9 mouse cellular contexts compared by ENCODE assay signal in genomic region chr2:84475601-84476000, GRCm38 (mm10). TPM values are rescaled to one million over a fixed set of nuclear protein-coding genes. Genes with fewer than 3 reads are reported as not detected.
DNase-seq lines count a peak whose midpoint lies in the region; ATAC-seq and TF ChIP-seq lines count a peak whose summit lies in the region.
"Had no signal": no experiment of that assay in that cellular context is flagged by ENCODE, and none has a peak within 500 bp of the region (broad histone marks: within the 10 kb centered on the region; RNA-seq: fewer than 3 reads in every experiment).

No protein-coding gene starts in this region.

- peak overlapping the region; percentile 72 for H3K27ac ChIP-seq in heart, adult 2 months
- no peak overlapping the region for H3K27ac ChIP-seq in neural tube, embryonic 11.5 days (ENCODE audit: low read depth, low read length)
- no peak overlapping the region for H3K27ac ChIP-seq in limb, embryonic 12.5 days

- peak overlapping the region; percentile 25 for H3K4me2 ChIP-seq in neural tube, embryonic 11.5 days (ENCODE audit: low read depth)
- peak overlapping the region; percentile 33 for H3K4me2 ChIP-seq in limb, embryonic 12.5 days

- H3K4me1 ChIP-seq in heart, adult 2 months (ENCODE audit: control insufficient read depth, insufficient read depth, low read length), result peaks cover 12% of the 10 kb centered on the region
- no peaks in the 10 kb centered on the region for H3K4me1 ChIP-seq in neural tube, embryonic 11.5 days (ENCODE audit: control insufficient read depth, insufficient read depth, low read length)
- H3K4me1 ChIP-seq in limb, embryonic 12.5 days (replicated peaks), result peaks cover 16% of the 10 kb centered on the region

- H3K4me3 ChIP-seq in heart, adult 2 months, result peak overlapping the region; percentile 34
- no peak overlapping the region for H3K4me3 ChIP-seq in neural tube, embryonic 11.5 days (ENCODE audit: low read depth, low read length)
- peak overlapping the region; percentile 17; the same call in 1 of the 2 replicates for H3K4me3 ChIP-seq in limb, embryonic 12.5 days (replicated peaks)

- no peak for TF ChIP-seq POLR2A in heart, adult 2 months (IDR thresholded peaks at IDR 0.05; ENCODE audit: insufficient read depth, low read depth, low read length)

- no peak for DNase-seq in heart, adult 2 months
- DNase-seq in heart, adult 8-10 months (ENCODE audit: low spot score), result no peak
- no peak for DNase-seq in neural tube, embryonic 11.5 days (ENCODE audit: low spot score)
- no peak for DNase-seq in neural tube, embryonic 10.5 days (ENCODE audit: extremely low spot score, low spot score)
- peak; percentile 61 for DNase-seq in yolk sac, embryonic 10.5 days (ENCODE audit: low spot score)
- DNase-seq in thymus, postnatal 36 days, result no peak
- no peak for DNase-seq in adrenal gland, adult 2 months
- DNase-seq: lung, adult 2 months had no signal

- ATAC-seq in neural tube, embryonic 11.5 days (ENCODE audit: insufficient read depth, low FRiP score, low TSS enrichment), result no peak
- no peak for ATAC-seq in limb, embryonic 12.5 days (ENCODE audit: insufficient number of reproducible peaks, insufficient read depth, low FRiP score, low TSS enrichment, low read depth)

- no peak overlapping the region for H3K9ac ChIP-seq in heart, adult 2 months (ENCODE audit: low read depth, low read length)
- no peak overlapping the region for H3K9ac ChIP-seq in neural tube, embryonic 11.5 days (ENCODE audit: low read length)
- no peak overlapping the region; the same call in 1 of the 2 replicates for H3K9ac ChIP-seq in limb, embryonic 12.5 days (replicated peaks)

- no peaks in the 10 kb centered on the region for H3K9me3 ChIP-seq in neural tube, embryonic 11.5 days (ENCODE audit: control insufficient read depth, low read length)
- H3K9me3 ChIP-seq in limb, embryonic 12.5 days, result no peaks in the 10 kb centered on the region

- intact Hi-C loops in heart, adult 2 months (cut with DNase I), result no loop called here

- H3K36me3 ChIP-seq in heart, adult 2 months (ENCODE audit: control insufficient read depth, insufficient read depth, low read length), result peaks cover 13% of the 10 kb centered on the region
- H3K36me3 ChIP-seq in neural tube, embryonic 11.5 days (ENCODE audit: control insufficient read depth, insufficient read depth, low read length), result no peaks in the 10 kb centered on the region
- no peaks in the 10 kb centered on the region for H3K36me3 ChIP-seq in limb, embryonic 12.5 days

- TF ChIP-seq EP300 in heart, adult 2 months (IDR thresholded peaks at IDR 0.05; ENCODE audit: insufficient read depth, low read depth, low read length), result no peak

- no peaks in the 10 kb centered on the region for H3K27me3 ChIP-seq in heart, adult 2 months (ENCODE audit: control insufficient read depth, insufficient read depth, low read length)
- no peaks in the 10 kb centered on the region for H3K27me3 ChIP-seq in neural tube, embryonic 11.5 days (ENCODE audit: control insufficient read depth, insufficient read depth, low read length)
- no peaks in the 10 kb centered on the region for H3K27me3 ChIP-seq in limb, embryonic 12.5 days

- 0 out of 2 replicates have a peak, but pooled peaks cover 1% of the 10 kb centered on the region for H3K79me2 ChIP-seq in heart, adult 2 months (replicated peaks; ENCODE audit: control insufficient read depth, insufficient read depth, low read length)

- WGBS in heart, adult 2 months, result 0% methylated on average over 1 of the region's 1 CpGs
- 41% methylated on average over 1 of the region's 1 CpGs for WGBS in neural tube, embryonic 11.5 days
- WGBS in limb, embryonic 12.5 days, result 26% methylated on average over 1 of the region's 1 CpGs

- no peak for TF ChIP-seq CTCF in heart, adult 2 months (IDR thresholded peaks at IDR 0.05)

RNA-seq across cellular contexts. Expression of gene Tfpi, which starts 1.0 kb away (rescaled TPM):
- total RNA-seq in heart, adult 2 months (2021), result 10 to 100 TPM; 54.1 to 56.9 TPM
- 19.9 and 56.8 TPM in 2 replicates for polyA plus RNA-seq in heart, adult 2 months (2012; rRNA removed)
- total RNA-seq in heart, adult 8-10 months (2022), result 10 to 100 TPM; 39.5 to 67.3 (median 48.9) TPM
- polyA plus RNA-seq in neural tube, embryonic 11.5 days (2014; fragmentation: Nextera tagmentation; extraction: Ambion mirVana), result 24.5 and 27.0 TPM in 2 replicates
- polyA plus RNA-seq in limb, embryonic 12.5 days (2016; fragmentation: Nextera tagmentation; extraction: Ambion mirVana), result 15.1 and 16.2 TPM in 2 replicates
- total RNA-seq in adrenal gland, adult 2 months (2021), result 10 to 100 TPM; 41.9 to 52.2 TPM
- 1.8 and 2.6 TPM in 2 replicates for polyA plus RNA-seq in adrenal gland, adult 2 months (2012; rRNA removed)

RNA-seq across cellular contexts. Expression of gene Calcrl, which starts 50.4 kb away (rescaled TPM):
- total RNA-seq in heart, adult 2 months (2021), result 10 to 100 TPM; 23.2 to 25.6 TPM
- polyA plus RNA-seq in heart, adult 2 months (2012; rRNA removed), result 8.2 and 13.9 TPM in 2 replicates
- total RNA-seq in heart, adult 8-10 months (2022), result 10 to 100 TPM; 18.9 to 25.4 (median 24.4) TPM
- 19.4 and 21.3 TPM in 2 replicates for polyA plus RNA-seq in neural tube, embryonic 11.5 days (2014; fragmentation: Nextera tagmentation; extraction: Ambion mirVana)
- 12.7 and 12.9 TPM in 2 replicates for polyA plus RNA-seq in limb, embryonic 12.5 days (2016; fragmentation: Nextera tagmentation; extraction: Ambion mirVana)
- 10 to 100 TPM; 15.2 to 23.8 TPM for total RNA-seq in adrenal gland, adult 2 months (2021)
- 2.8 and 6.7 TPM in 2 replicates for polyA plus RNA-seq in adrenal gland, adult 2 months (2012; rRNA removed)
